9 mouse cellular contexts compared by ENCODE assay signal in genomic region chr15:84995967-84996366, GRCm38 (mm10). TPM values are rescaled to one million over a fixed set of nuclear protein-coding genes. Genes with fewer than 3 reads are reported as not detected.
DNase-seq lines count a peak whose midpoint lies in the region; ATAC-seq and TF ChIP-seq lines count a peak whose summit lies in the region.
"Had no signal": no experiment of that assay in that cellular context is flagged by ENCODE, and none has a peak within 500 bp of the region (broad histone marks: within the 10 kb centered on the region; RNA-seq: fewer than 3 reads in every experiment).

No protein-coding gene starts in this region.

- no peak for ATAC-seq in intestine, embryonic 14.5 days (replicated peaks; ENCODE audit: low FRiP score, low TSS enrichment, low read depth)
- ATAC-seq in intestine, embryonic 16.5 days = no peak
- ATAC-seq in neutrophil, adult 5-6 weeks (ENCODE audit: extremely low read depth, insufficient number of reproducible peaks, low FRiP score, poor library complexity, severe bottlenecking) = peak; percentile 64

- no peaks in the 10 kb centered on the region for H3K27me3 ChIP-seq in intestine, embryonic 14.5 days (replicated peaks; ENCODE audit: control insufficient read depth, insufficient read depth, low read length)
- no peaks in the 10 kb centered on the region for H3K27me3 ChIP-seq in intestine, embryonic 16.5 days (replicated peaks; ENCODE audit: control insufficient read depth, insufficient read depth, low read length)

- H3K36me3 ChIP-seq in intestine, embryonic 14.5 days (ENCODE audit: control insufficient read depth, insufficient read depth, low read length) = no peaks in the 10 kb centered on the region
- no peaks in the 10 kb centered on the region for H3K36me3 ChIP-seq in intestine, embryonic 16.5 days (ENCODE audit: control insufficient read depth, insufficient read depth, low read length)

- H3K9ac ChIP-seq in intestine, embryonic 14.5 days (ENCODE audit: low read length) = no peak overlapping the region
- H3K9ac ChIP-seq in intestine, embryonic 16.5 days (ENCODE audit: low read depth, low read length) = no peak overlapping the region

- TF ChIP-seq POLR2A in embryonic fibroblast, embryonic 13.5 days (IDR thresholded peaks at IDR 0.05; ENCODE audit: low read depth, low read length) = no peak

- peak; percentile 76 for DNase-seq in intestine, embryonic 14.5 days (ENCODE audit: low spot score)
- DNase-seq in CD4-positive helper T cell, adult 2 months (ENCODE audit: low read depth, low spot score) = peak; percentile 53
- DNase-seq in adipocyte (ENCODE audit: low spot score) = peak; percentile 80
- peak; percentile 77 to 82 for DNase-seq in kidney, postnatal 4 days
- no peak for DNase-seq in layer of hippocampus, adult 11-12 months (ENCODE audit: low spot score)

- WGBS in intestine, embryonic 14.5 days = 6% methylated on average over 1 of the region's 1 CpGs
- 13% methylated on average over 1 of the region's 1 CpGs for WGBS in intestine, embryonic 16.5 days

- H3K9me3 ChIP-seq in intestine, embryonic 14.5 days (ENCODE audit: control insufficient read depth, low read length) = no peaks in the 10 kb centered on the region
- H3K9me3 ChIP-seq in intestine, embryonic 16.5 days (ENCODE audit: control insufficient read depth, low read length) = no peaks in the 10 kb centered on the region

- no peaks in the 10 kb centered on the region for H3K4me1 ChIP-seq in intestine, embryonic 14.5 days (replicated peaks; ENCODE audit: control insufficient read depth, insufficient read depth, low read length)
- H3K4me1 ChIP-seq in intestine, embryonic 16.5 days (ENCODE audit: control insufficient read depth, insufficient read depth, low read length) = no peaks in the 10 kb centered on the region
- H3K4me1 ChIP-seq in embryonic fibroblast, embryonic 13.5 days (ENCODE audit: control insufficient read depth, insufficient read depth, low read length) = no peaks in the 10 kb centered on the region

- H3K4me2 ChIP-seq in intestine, embryonic 14.5 days (ENCODE audit: low read length) = no peak overlapping the region
- no peak overlapping the region for H3K4me2 ChIP-seq in intestine, embryonic 16.5 days (ENCODE audit: low read depth, low read length)

- H3K4me3 ChIP-seq in intestine, embryonic 14.5 days (ENCODE audit: low read depth, low read length) = no peak overlapping the region
- H3K4me3 ChIP-seq in intestine, embryonic 16.5 days (ENCODE audit: low read length) = no peak overlapping the region
- no peak overlapping the region for H3K4me3 ChIP-seq in embryonic fibroblast, embryonic 13.5 days (ENCODE audit: insufficient read depth, low read length)

- no peak overlapping the region for H3K27ac ChIP-seq in intestine, embryonic 14.5 days (ENCODE audit: low read depth)
- no peak overlapping the region for H3K27ac ChIP-seq in intestine, embryonic 16.5 days (ENCODE audit: low read length)
- H3K27ac ChIP-seq in embryonic fibroblast, embryonic 13.5 days (ENCODE audit: insufficient read depth, low read length) = no peak overlapping the region

- peak; percentile 67; the same call in 1 of the 2 replicates for TF ChIP-seq CTCF in embryonic fibroblast, embryonic 13.5 days (IDR thresholded peaks at IDR 0.05; ENCODE audit: borderline replicate concordance, insufficient read depth, low read length)

RNA-seq across cellular contexts. Expression of gene 5031439G07Rik, which starts 7.6 kb away (rescaled TPM):
- 8.8 and 9.7 TPM in 2 replicates for polyA plus RNA-seq in intestine, embryonic 14.5 days (2014; fragmentation: Nextera tagmentation; extraction: Ambion mirVana)
- 7.1 and 8.1 TPM in 2 replicates for polyA plus RNA-seq in intestine, embryonic 16.5 days (2015; fragmentation: Nextera tagmentation; extraction: Ambion mirVana)
- 23.5 and 35.8 TPM in 2 replicates for polyA plus RNA-seq in embryonic fibroblast, embryonic 13.5 days (2011; ENCODE audit: insufficient read length, low read depth, missing spikeins)
- 71.5 and 73.4 TPM in 2 replicates for total RNA-seq in neutrophil, adult 5-6 weeks (2017)

RNA-seq across cellular contexts. Expression of gene Upk3a, which starts 21.0 kb away (rescaled TPM):
- polyA plus RNA-seq in intestine, embryonic 14.5 days (2014; fragmentation: Nextera tagmentation; extraction: Ambion mirVana) = 1.2 and 2.1 TPM in 2 replicates
- polyA plus RNA-seq in intestine, embryonic 16.5 days (2015; fragmentation: Nextera tagmentation; extraction: Ambion mirVana) = 1.6 and 2.1 TPM in 2 replicates
- not detected in 2 replicates for polyA plus RNA-seq in embryonic fibroblast, embryonic 13.5 days (2011; ENCODE audit: insufficient read length, low read depth, missing spikeins)
- total RNA-seq in neutrophil, adult 5-6 weeks (2017) = not detected in 2 replicates
- total RNA-seq: gastrocnemius, postnatal 4 days had no signal

RNA-seq across cellular contexts. Expression of gene Fam118a, which starts 32.8 kb away (rescaled TPM):
- 32.6 and 35.1 TPM in 2 replicates for polyA plus RNA-seq in intestine, embryonic 14.5 days (2014; fragmentation: Nextera tagmentation; extraction: Ambion mirVana)
- 27.8 and 28.8 TPM in 2 replicates for polyA plus RNA-seq in intestine, embryonic 16.5 days (2015; fragmentation: Nextera tagmentation; extraction: Ambion mirVana)
- polyA plus RNA-seq in embryonic fibroblast, embryonic 13.5 days (2011; ENCODE audit: insufficient read length, low read depth, missing spikeins) = 21.1 and 28.6 TPM in 2 replicates
- total RNA-seq in neutrophil, adult 5-6 weeks (2017) = 9.4 and 13.8 TPM in 2 replicates
